Mouse (Mus musculus) spleen, adult 2 months (tissue): Measurements from ENCODE around the gene Gse1.

Experiments
- CTCF ChIP-seq: fragments of 200-500 bp; IDR thresholded peaks from 2 replicates; pipeline ENCODE4 v1.5.1; 2011; ENCODE audit warnings: mild to moderate bottlenecking, inconsistent platforms; ENCODE audit not compliant: insufficient read depth, insufficient read length, insufficient replicate concordance; ENCODE audit errors: extremely low read depth
- POLR2A ChIP-seq: fragments of 200-500 bp; IDR thresholded peaks from 2 replicates; pipeline ENCODE4 v1.6.1; 2011; ENCODE audit warnings: low read depth, low read length, inconsistent platforms

- TF ChIP-seq CTCF (no peak), POLR2A (no peak)
Observed at GRCm38 (mm10) chr8:120556198-120556892, 328.1 kb downstream of the Gse1 start.
